12 mouse cellular contexts compared by ENCODE assay signal in genomic region chr3:86818001-86818585, GRCm38 (mm10).
DNase-seq lines count a peak whose midpoint lies in the region; ATAC-seq lines count a peak whose summit lies in the region.
"Had no signal": no experiment of that assay in that cellular context is flagged by ENCODE, and none has a peak within 500 bp of the region (broad histone marks: within the 10 kb centered on the region; RNA-seq: fewer than 3 reads in every experiment).

No protein-coding gene starts in this region.

- no peak overlapping the region for H3K4me2 ChIP-seq in heart, embryonic 11.5 days
- H3K4me2 ChIP-seq in midbrain, embryonic 11.5 days, result no peak overlapping the region
- no peak overlapping the region for H3K4me2 ChIP-seq in hindbrain, embryonic 16.5 days (ENCODE audit: low read length)
- H3K4me2 ChIP-seq in neural tube, embryonic 14.5 days (ENCODE audit: low read depth, low read length), result no peak overlapping the region
- H3K4me2 ChIP-seq: embryonic facial prominence, embryonic 15.5 days had no signal

- DNase-seq in heart, adult 11 months, result peak; percentile 56
- DNase-seq in midbrain, embryonic 10.5 days (ENCODE audit: low spot score), result no peak
- no peak for DNase-seq in midbrain, embryonic 11.5 days (ENCODE audit: low spot score, missing footprints)
- DNase-seq in right cerebral cortex, postnatal 36 days (ENCODE audit: low spot score in 2 of 2), result no peak
- DNase-seq in thymus, postnatal 36 days, result no peak
- DNase-seq: kidney, adult 11 months had no signal

- no peaks in the 10 kb centered on the region for H3K9me3 ChIP-seq in heart, embryonic 11.5 days (replicated peaks; ENCODE audit: control insufficient read depth, low read length)
- H3K9me3 ChIP-seq in midbrain, embryonic 10.5 days (replicated peaks), result no peaks in the 10 kb centered on the region
- H3K9me3 ChIP-seq in midbrain, embryonic 11.5 days (ENCODE audit: control insufficient read depth, low read length), result no peaks in the 10 kb centered on the region
- H3K9me3 ChIP-seq in hindbrain, embryonic 16.5 days (ENCODE audit: control insufficient read depth, low read length), result no peaks in the 10 kb centered on the region
- no peaks in the 10 kb centered on the region for H3K9me3 ChIP-seq in neural tube, embryonic 14.5 days (ENCODE audit: control insufficient read depth, low read length)
- H3K9me3 ChIP-seq: embryonic facial prominence, embryonic 15.5 days; G1E had no signal

- no peaks in the 10 kb centered on the region for H3K4me1 ChIP-seq in heart, embryonic 11.5 days (ENCODE audit: control insufficient read depth, insufficient read depth, low read length)
- peaks cover 23% of the 10 kb centered on the region for H3K4me1 ChIP-seq in midbrain, embryonic 10.5 days
- H3K4me1 ChIP-seq in midbrain, embryonic 11.5 days (ENCODE audit: control insufficient read depth, insufficient read depth, low read length), result peaks cover 5% of the 10 kb centered on the region; the same call in 1 of the 2 replicates
- H3K4me1 ChIP-seq in hindbrain, embryonic 16.5 days (ENCODE audit: control insufficient read depth, insufficient read depth, low read depth, low read length), result peaks cover 12% of the 10 kb centered on the region
- 0 out of 2 replicates have a peak, but pooled peaks cover 3% of the 10 kb centered on the region for H3K4me1 ChIP-seq in neural tube, embryonic 14.5 days (ENCODE audit: control insufficient read depth, insufficient read depth, low read length)
- H3K4me1 ChIP-seq: embryonic facial prominence, embryonic 15.5 days had no signal

- WGBS in heart, embryonic 11.5 days (ENCODE audit: insufficient replicate concordance), result 81% methylated on average over 13 of the region's 13 CpGs
- 79% methylated on average over 13 of the region's 13 CpGs for WGBS in midbrain, embryonic 10.5 days
- WGBS in midbrain, embryonic 11.5 days, result 67% methylated on average over 13 of the region's 13 CpGs
- 35% methylated on average over 13 of the region's 13 CpGs for WGBS in hindbrain, embryonic 16.5 days
- WGBS in neural tube, embryonic 14.5 days, result 58% methylated on average over 13 of the region's 13 CpGs

- H3K27ac ChIP-seq in heart, embryonic 11.5 days (ENCODE audit: low read depth, low read length), result no peak overlapping the region
- H3K27ac ChIP-seq in midbrain, embryonic 10.5 days (replicated peaks), result 0 out of 2 replicates have a peak overlapping the region, but pooled peaks have one; percentile 23
- no peak overlapping the region for H3K27ac ChIP-seq in midbrain, embryonic 11.5 days (ENCODE audit: low read depth, low read length)
- H3K27ac ChIP-seq in hindbrain, embryonic 16.5 days (ENCODE audit: low read depth, low read length), result 0 out of 2 replicates have a peak overlapping the region, but pooled peaks have one; percentile 32
- peak overlapping the region; percentile 48; the same call in 1 of the 2 replicates for H3K27ac ChIP-seq in neural tube, embryonic 14.5 days (ENCODE audit: low read depth, low read length)
- H3K27ac ChIP-seq: embryonic facial prominence, embryonic 15.5 days; liver, embryonic 14.5 days had no signal

- no peaks in the 10 kb centered on the region for H3K36me3 ChIP-seq in heart, embryonic 11.5 days (ENCODE audit: control insufficient read depth, insufficient read depth, low read length)
- H3K36me3 ChIP-seq in midbrain, embryonic 10.5 days, result peaks cover 28% of the 10 kb centered on the region
- H3K36me3 ChIP-seq in midbrain, embryonic 11.5 days (ENCODE audit: control insufficient read depth, insufficient read depth, low read length), result no peaks in the 10 kb centered on the region
- peaks cover 10% of the 10 kb centered on the region for H3K36me3 ChIP-seq in hindbrain, embryonic 16.5 days (ENCODE audit: control insufficient read depth, insufficient read depth, low read length)
- H3K36me3 ChIP-seq in neural tube, embryonic 14.5 days (ENCODE audit: control insufficient read depth, insufficient read depth, low read length), result peaks cover 13% of the 10 kb centered on the region; the same call in 1 of the 2 replicates
- H3K36me3 ChIP-seq: embryonic facial prominence, embryonic 15.5 days; G1E had no signal

- no peak overlapping the region for H3K4me3 ChIP-seq in heart, embryonic 11.5 days (ENCODE audit: low read depth, low read length)
- no peak overlapping the region for H3K4me3 ChIP-seq in midbrain, embryonic 10.5 days
- H3K4me3 ChIP-seq in midbrain, embryonic 11.5 days (ENCODE audit: low read depth, low read length), result no peak overlapping the region
- no peak overlapping the region for H3K4me3 ChIP-seq in hindbrain, embryonic 16.5 days (ENCODE audit: low read length)
- no peak overlapping the region for H3K4me3 ChIP-seq in neural tube, embryonic 14.5 days (ENCODE audit: low read depth, low read length)
- H3K4me3 ChIP-seq: embryonic facial prominence, embryonic 15.5 days had no signal

- H3K9ac ChIP-seq in heart, embryonic 11.5 days (ENCODE audit: low read depth, low read length), result no peak overlapping the region
- H3K9ac ChIP-seq in midbrain, embryonic 11.5 days (ENCODE audit: low read length), result no peak overlapping the region
- H3K9ac ChIP-seq in hindbrain, embryonic 16.5 days (ENCODE audit: low read depth, low read length), result no peak overlapping the region
- no peak overlapping the region for H3K9ac ChIP-seq in neural tube, embryonic 14.5 days (replicated peaks; ENCODE audit: low read depth, low read length)
- H3K9ac ChIP-seq: embryonic facial prominence, embryonic 15.5 days; liver, embryonic 14.5 days had no signal

- no peaks in the 10 kb centered on the region for H3K27me3 ChIP-seq in heart, embryonic 11.5 days (ENCODE audit: control insufficient read depth, insufficient read depth, low read length)
- H3K27me3 ChIP-seq in midbrain, embryonic 10.5 days (ENCODE audit: low read depth, poor library complexity, severe bottlenecking), result no peaks in the 10 kb centered on the region
- no peaks in the 10 kb centered on the region for H3K27me3 ChIP-seq in midbrain, embryonic 11.5 days (ENCODE audit: control insufficient read depth, insufficient read depth, low read length)
- no peaks in the 10 kb centered on the region for H3K27me3 ChIP-seq in hindbrain, embryonic 16.5 days (replicated peaks; ENCODE audit: control insufficient read depth, insufficient read depth, low read length)
- H3K27me3 ChIP-seq in neural tube, embryonic 14.5 days (ENCODE audit: control insufficient read depth, insufficient read depth, low read length), result no peaks in the 10 kb centered on the region
- H3K27me3 ChIP-seq: embryonic facial prominence, embryonic 15.5 days had no signal

- no peak for ATAC-seq in heart, embryonic 11.5 days (replicated peaks; ENCODE audit: insufficient number of reproducible peaks, low FRiP score, low TSS enrichment)
- ATAC-seq in midbrain, embryonic 11.5 days (ENCODE audit: low FRiP score), result no peak
- ATAC-seq in hindbrain, embryonic 16.5 days, result peak; percentile 56; the same call in 1 of the 2 replicates
- no peak for ATAC-seq in neural tube, embryonic 14.5 days (ENCODE audit: low read depth)

Comparison
In these comparisons a context has a peak if more than half of its experiments do, and no peak if none do; other contexts are left out.
1. H3K27ac ChIP-seq: peak in midbrain, embryonic 10.5 days (single experiment), hindbrain, embryonic 16.5 days (single experiment) and neural tube, embryonic 14.5 days (single experiment); none in heart, embryonic 11.5 days (single experiment) and midbrain, embryonic 11.5 days (single experiment).